Mouse (Mus musculus) left cerebral cortex, adult 9 months (tissue): ENCODE measurements around the gene Gm47996.
"Not testable (repeated sequence)": the region's sequence is repeated elsewhere in the genome, so short reads cannot be mapped to it uniquely, and the experiment has no call there.

Source experiments
- DNase-seq, 2 experiments: peaks; one replicate each; pipeline ENCODE4 v3.0.0; 2022; ENCODE audit warnings: low spot score in 2 of 2

The Gm47996 gene

DNA sequence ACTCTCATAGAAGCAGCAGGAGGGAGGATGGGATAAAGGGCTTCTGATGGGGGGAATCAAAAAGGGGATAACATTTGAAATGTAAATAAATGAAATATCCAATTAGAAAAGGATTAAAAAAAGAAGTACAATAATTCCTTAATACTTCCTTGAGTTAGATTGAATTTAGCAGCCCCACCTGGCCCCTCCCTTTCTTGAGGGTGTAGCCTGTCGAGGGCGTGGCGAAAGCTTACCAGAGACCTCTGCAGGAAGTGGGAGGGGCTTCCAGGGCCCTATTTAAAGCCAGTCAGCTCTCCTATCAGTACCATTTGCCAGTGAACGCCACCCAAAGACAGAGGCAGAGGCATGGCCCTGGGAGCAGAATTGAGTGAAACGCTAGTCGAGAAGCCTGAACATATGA, 6.1 kb upstream of the Gm47996 start, which contains the start of gene 3110040M04Rik:
TSS of gene 3110040M04Rik (plus strand) at position 304 of the 400 bp plus-strand sequence.
- DNase-seq, result not testable (repeated sequence)

- DNase-seq, result not testable (repeated sequence)
Measured at GRCm38 (mm10) chr1:151208493-151208892, 1.4 kb upstream of the Gm47996 start.

- not testable (repeated sequence) for DNase-seq
Measured at GRCm38 (mm10) chr1:151208944-151209343, 987 bp upstream of the Gm47996 start.

DNA sequence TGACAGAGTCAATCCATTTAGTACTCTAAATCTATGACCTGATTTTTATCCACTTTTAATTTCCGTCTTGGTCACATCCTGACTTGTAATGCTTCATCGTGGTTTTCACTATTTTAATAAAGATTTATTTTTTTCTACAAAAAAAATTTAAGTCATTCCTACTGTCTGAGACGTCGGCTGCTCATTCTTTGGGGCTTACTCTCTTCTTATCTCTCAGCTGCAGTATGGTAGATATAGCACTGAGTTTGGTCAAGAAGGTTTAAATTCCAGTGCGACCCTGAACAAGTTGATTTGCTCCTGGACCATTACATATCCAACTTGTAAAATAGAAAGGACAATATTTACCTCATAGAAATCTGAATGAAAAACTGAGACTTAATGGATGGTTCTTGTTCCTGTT, 1.7 kb downstream of the Gm47996 start:
- DNase-seq, result not testable (repeated sequence)

DNA sequence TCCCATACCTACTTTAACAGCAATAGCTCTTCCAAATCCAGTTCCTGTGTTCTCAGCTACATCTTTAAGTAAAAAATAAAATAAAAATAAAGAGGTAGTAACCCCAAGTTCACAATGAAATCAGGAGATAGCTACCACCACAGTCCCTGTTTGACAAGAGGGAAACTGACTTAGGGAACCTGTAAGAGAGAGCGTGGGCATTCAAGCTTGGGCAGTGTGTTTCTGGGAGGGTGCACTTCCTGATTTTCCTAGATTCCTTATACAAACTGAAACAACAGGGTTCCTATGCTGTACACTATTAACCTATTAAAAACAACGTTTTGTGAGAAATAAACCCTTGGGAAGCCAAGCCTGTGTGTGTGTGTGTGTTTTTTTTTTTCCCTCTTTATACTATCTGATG, 4.9 kb downstream of the Gm47996 start:
- DNase-seq, result no peak

DNA sequence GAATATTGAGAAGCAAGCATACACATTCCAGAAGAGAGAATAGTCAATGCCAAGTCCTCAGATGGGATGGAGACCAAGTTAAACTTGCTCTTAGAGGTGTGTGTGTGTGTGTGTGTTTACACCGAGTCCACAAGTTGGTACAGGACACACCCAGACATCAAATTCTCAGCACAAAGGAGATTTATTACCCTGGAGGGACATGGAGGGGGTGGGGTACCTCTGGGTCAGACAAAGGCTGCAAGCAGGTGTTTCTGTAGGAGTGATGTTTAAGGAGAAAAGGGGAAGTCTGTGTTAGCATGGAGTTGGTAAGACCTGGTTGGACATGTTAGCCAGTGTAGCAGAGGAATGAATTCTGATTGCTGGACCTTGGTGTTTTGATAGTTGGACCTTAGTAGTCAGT, 6.1 kb downstream of the Gm47996 start:
- DNase-seq, result no peak

GRCm38 (mm10) chr1:151216417-151216816, 6.5 kb downstream of the Gm47996 start:
- no peak for DNase-seq

GRCm38 (mm10) chr1:151219045-151219444, 9.1 kb downstream of the Gm47996 start:
- DNase-seq, result no peak

GRCm38 (mm10) chr1:151220098-151220497, 10.2 kb downstream of the Gm47996 start:
- DNase-seq, result no peak

GRCm38 (mm10) chr1:151222561-151223267, 12.8 kb downstream of the Gm47996 start:
- DNase-seq, result no peak

- no peak for DNase-seq
Measured at GRCm38 (mm10) chr1:151223377-151223776, 13.4 kb downstream of the Gm47996 start.

DNA sequence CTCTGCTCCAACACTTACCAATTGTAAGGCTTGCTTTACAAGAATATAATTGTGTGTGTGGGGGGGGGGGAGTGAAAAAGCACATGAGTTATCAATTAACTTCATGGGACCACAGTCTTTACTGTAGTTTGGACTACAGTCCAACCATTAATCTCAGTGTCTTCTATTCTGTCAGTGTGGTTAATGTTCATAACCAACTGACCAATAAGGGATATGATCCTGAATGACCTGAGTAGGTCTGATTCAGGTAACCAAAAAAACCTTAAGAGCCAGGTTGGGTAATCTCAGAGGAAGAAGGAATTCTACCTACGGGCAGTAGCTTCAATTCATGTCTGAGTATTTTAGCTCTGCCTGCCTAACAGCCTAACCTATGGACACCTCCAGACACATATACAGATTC, 14.6 kb downstream of the Gm47996 start:
- DNase-seq, result no peak

GRCm38 (mm10) chr1:151227506-151227905, 17.6 kb downstream of the Gm47996 start:
- DNase-seq, result no peak

DNA sequence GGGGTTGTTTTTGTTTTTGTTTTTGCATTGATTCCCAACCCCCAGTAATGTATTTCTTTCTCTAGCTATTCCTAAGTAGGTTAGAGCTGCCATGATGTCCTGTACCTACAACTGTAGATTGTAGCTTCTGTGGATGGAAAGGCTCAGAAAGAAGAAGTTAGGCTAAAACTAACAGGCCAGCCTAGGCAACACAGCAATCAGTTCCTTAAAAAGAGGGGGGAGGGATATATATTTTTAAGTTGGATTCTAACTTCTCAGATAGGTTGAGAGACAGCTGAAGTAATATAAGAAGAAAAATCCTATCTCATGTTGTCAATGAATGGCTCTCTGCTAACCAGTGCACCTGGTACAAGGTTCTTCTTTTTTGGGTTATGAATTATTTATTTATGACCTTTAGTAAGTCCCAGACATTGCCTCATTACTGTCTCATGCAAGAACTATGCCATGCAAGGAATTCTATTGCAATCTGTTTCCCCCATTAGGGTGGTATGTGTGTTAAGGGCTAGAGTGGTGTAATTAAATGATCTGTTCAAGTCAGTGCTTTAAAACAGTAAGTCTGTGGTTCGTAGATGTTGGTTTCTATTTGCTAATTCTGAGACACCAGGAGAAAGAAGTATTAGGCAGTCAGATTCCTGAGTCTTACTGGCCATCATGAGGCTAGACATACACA, 18.5 kb downstream of the Gm47996 start:
- no peak for DNase-seq

- DNase-seq, result no peak
Measured at GRCm38 (mm10) chr1:151232346-151232745, 22.4 kb downstream of the Gm47996 start.

- no peak for DNase-seq
Measured at GRCm38 (mm10) chr1:151233756-151234155, 23.8 kb downstream of the Gm47996 start.

DNA sequence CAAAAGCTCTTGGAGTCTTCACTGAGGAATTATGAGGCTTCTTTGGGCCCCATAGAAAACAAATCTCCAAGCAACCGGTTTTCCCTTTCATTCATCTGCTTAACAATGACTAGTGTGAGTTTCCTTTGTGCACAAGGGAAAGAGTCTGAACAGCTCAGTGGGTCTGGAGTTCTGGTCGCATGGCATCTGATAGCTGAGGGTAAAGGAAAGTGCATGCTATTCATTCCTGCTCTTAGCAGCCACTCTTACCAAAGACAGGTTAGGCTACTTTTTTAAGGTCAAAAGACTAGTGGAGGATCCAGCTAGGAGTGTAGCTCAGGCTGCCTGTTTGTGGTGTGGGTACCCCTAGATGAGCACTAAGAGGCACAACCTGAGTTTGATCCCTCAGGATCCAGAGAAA, 25.6 kb downstream of the Gm47996 start:
- DNase-seq, result no peak

- DNase-seq, result peak in 1 of 2 experiments; percentile 19
Measured at GRCm38 (mm10) chr1:151236141-151236930, 26.4 kb downstream of the Gm47996 start.

DNA sequence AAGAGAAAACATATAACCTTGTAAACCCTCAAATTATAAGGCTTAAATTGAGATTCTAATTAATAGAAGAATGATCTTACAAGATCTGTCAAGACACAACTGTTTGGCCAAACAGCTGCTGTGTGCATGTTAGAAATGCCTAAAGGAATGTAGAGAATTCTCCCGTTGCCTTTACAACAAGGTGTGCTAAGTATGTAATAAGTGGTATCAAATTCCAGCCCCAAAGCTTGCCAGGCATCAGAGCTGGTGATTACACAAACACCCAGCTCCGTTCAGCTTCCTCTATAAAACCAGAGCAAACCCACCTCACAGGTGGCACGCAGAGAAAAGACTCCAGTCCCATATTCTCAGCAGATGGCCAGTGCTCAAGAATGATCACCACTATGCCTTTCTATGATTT, 27.8 kb downstream of the Gm47996 start:
- no peak for DNase-seq

- no peak for DNase-seq
Measured at GRCm38 (mm10) chr1:151243332-151243731, 33.4 kb downstream of the Gm47996 start.

DNA sequence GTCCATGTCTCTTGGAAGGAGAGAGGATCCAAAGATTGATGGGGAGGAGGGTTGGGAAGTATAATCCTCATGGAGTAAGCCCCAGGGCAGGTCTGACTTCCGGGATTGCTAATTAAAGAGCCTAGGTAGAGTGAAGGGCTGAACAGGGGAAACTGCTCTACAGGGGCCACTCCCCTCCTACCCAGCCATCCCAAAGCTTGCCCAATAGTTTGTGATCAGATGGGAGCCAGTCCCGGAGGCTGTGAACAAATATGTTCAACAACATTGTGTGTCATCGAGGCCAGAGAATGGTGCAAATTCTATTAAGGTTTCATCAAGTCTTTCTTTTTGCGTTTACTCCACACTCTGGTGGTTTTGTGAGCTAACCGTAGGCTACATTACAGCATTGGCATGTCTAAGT, 34.1 kb downstream of the Gm47996 start:
- DNase-seq, result no peak

DNA sequence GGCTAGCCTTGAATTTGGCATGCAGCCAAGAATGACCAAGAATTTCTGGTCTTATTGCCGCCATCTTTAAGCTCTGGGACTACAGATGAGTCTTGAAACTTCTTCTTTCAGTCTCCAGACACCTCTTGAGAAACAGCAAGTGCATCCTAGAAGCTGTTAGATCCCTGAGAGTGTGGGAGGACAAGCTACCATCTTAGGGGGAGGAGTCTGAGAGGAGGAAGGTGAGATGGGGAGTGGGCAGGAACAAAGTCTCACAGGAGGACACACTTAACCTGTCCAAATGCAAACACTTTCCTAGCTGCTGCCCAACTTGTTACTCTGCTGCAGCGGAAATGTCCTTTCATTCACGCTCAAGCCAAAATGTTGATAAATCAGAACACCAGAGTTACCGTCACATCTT, 34.8 kb downstream of the Gm47996 start:
- DNase-seq, result no peak

DNA sequence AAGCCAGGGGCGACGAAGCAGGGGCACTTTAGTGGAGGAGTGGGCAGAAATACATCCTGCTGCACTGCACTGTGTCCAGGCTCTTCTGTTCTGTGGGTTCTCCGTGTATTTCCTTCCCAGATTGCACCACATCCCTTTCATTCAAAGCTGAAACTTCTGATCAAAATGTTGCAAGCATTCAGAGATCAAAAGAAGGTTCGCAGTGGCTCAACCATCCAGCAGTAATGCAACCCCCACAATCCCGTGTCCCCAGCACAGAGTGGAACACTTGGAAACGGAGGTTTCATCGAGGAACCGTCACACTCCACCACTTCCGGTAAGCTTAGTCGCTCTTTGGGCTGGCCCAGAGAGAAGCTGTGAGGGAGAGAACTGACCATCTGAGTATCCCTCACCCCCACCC, 35.2 kb downstream of the Gm47996 start:
- no peak for DNase-seq
